Mouse (Mus musculus) midbrain, embryonic 14.5 days (tissue): ENCODE measurements around the gene Ano9. TPM values are rescaled to one million over a fixed set of nuclear protein-coding genes. Genes with fewer than 3 reads are reported as not detected.

Experiments used
- ATAC-seq: fragments of 200-750 bp; cut with Nextera tagmentation; 2 replicates; pipeline ENCODE4 v1.8.0; 2017; ENCODE audit warnings: moderate number of reproducible peaks, moderate library complexity; ENCODE audit not compliant: low FRiP score, low TSS enrichment
- DNase-seq: peaks from one replicate; pipeline ENCODE4 v3.0.0-alpha.2; 2015
- H3K27ac ChIP-seq: fragments of 300-500 bp; sonication (generic); replicated peaks from 2 replicates; pipeline ENCODE4 v1.5.1; 2014; ENCODE audit warnings: mild to moderate bottlenecking, low read depth, low read length, moderate library complexity
- H3K27me3 ChIP-seq: fragments of 300-500 bp; sonication (generic); 2 replicates; pipeline ENCODE4 v1.6.1; 2014; ENCODE audit warnings: low read length, control low read depth, mixed read lengths; ENCODE audit not compliant: control insufficient read depth, insufficient read depth
- H3K36me3 ChIP-seq: fragments of 300-500 bp; sonication (generic); 2 replicates; pipeline ENCODE4 v1.6.1; 2014; ENCODE audit warnings: low read length, control low read depth; ENCODE audit not compliant: control insufficient read depth, insufficient read depth
- H3K4me1 ChIP-seq: fragments of 300-500 bp; sonication (generic); 2 replicates; pipeline ENCODE4 v1.6.1; 2014; ENCODE audit warnings: mild to moderate bottlenecking, antibody characterized with exemption, low read length, control low read depth; ENCODE audit not compliant: control insufficient read depth, insufficient read depth
- H3K4me2 ChIP-seq: fragments of 300-500 bp; sonication (generic); 2 replicates; pipeline ENCODE4 v1.6.1; 2014; ENCODE audit warnings: mild to moderate bottlenecking, low read length, moderate library complexity
- H3K4me3 ChIP-seq: fragments of 300-500 bp; sonication (generic); replicated peaks from 2 replicates; pipeline ENCODE4 v1.5.1; 2014; ENCODE audit warnings: low read depth, low read length
- H3K9ac ChIP-seq: fragments of 300-500 bp; sonication (generic); replicated peaks from 2 replicates; pipeline ENCODE4 v1.6.1; 2014; ENCODE audit warnings: mild to moderate bottlenecking, low read length, moderate library complexity
- H3K9me3 ChIP-seq: fragments of 300-500 bp; sonication (generic); 2 replicates; pipeline ENCODE4 v1.6.1; 2016; ENCODE audit warnings: low read length, control low read depth, mixed read lengths; ENCODE audit not compliant: control insufficient read depth
- WGBS: fragments of 180-500 bp; shearing (Covaris S2); extraction: QIAGEN DNeasy Blood & Tissue Kit; methylation state at CpG from one replicate; pipeline ENCODE4 v1.1.7; 2014; 5-methylcytosine and 5-hydroxymethylcytosine counted together
- polyA plus RNA-seq: library from polyadenylated mRNA; unstranded; fragments of >200 nt; fragmentation: Nextera tagmentation; extraction: Ambion mirVana; gene quantifications from 2 replicates; pipeline ENCODE4 v1.2.1, GENCODE M21; 2014

The Ano9 gene
- polyA plus RNA-seq, 1 experiment from 2014 or later: 0.14 TPM

- H3K4me2 ChIP-seq: no peak overlapping the region
- H3K36me3 ChIP-seq: no peaks in the 10 kb centered on the region
- H3K4me1 ChIP-seq: 0 out of 2 replicates have a peak, but pooled peaks cover 5% of the 10 kb centered on the region
- no peak overlapping the region for H3K4me3 ChIP-seq
- H3K27me3 ChIP-seq: peaks cover 13% of the 10 kb centered on the region
- DNase-seq: no peak
- ATAC-seq: no peak
- no peak overlapping the region for H3K27ac ChIP-seq
- WGBS: 65% methylated on average over 15 of the region's 15 CpGs
- H3K9ac ChIP-seq: no peak overlapping the region
- no peaks in the 10 kb centered on the region for H3K9me3 ChIP-seq
These were observed 23.0 kb downstream of the Ano9 start for GRCm38 (mm10) chr7:141094487-141095205.

GRCm38 (mm10) chr7:141093950-141094349 is 23.7 kb downstream of the Ano9 start:
- ATAC-seq: no peak
- no peak for DNase-seq
- WGBS: 85% methylated on average over 6 of the region's 6 CpGs
- 0 out of 2 replicates have a peak, but pooled peaks cover 7% of the 10 kb centered on the region for H3K27me3 ChIP-seq
- no peaks in the 10 kb centered on the region for H3K36me3 ChIP-seq
- H3K4me2 ChIP-seq: no peak overlapping the region
- H3K9me3 ChIP-seq: no peaks in the 10 kb centered on the region
- H3K4me3 ChIP-seq: no peak overlapping the region
- H3K9ac ChIP-seq: no peak overlapping the region
- H3K4me1 ChIP-seq: 0 out of 2 replicates have a peak, but pooled peaks cover 5% of the 10 kb centered on the region
- H3K27ac ChIP-seq: no peak overlapping the region

DNA sequence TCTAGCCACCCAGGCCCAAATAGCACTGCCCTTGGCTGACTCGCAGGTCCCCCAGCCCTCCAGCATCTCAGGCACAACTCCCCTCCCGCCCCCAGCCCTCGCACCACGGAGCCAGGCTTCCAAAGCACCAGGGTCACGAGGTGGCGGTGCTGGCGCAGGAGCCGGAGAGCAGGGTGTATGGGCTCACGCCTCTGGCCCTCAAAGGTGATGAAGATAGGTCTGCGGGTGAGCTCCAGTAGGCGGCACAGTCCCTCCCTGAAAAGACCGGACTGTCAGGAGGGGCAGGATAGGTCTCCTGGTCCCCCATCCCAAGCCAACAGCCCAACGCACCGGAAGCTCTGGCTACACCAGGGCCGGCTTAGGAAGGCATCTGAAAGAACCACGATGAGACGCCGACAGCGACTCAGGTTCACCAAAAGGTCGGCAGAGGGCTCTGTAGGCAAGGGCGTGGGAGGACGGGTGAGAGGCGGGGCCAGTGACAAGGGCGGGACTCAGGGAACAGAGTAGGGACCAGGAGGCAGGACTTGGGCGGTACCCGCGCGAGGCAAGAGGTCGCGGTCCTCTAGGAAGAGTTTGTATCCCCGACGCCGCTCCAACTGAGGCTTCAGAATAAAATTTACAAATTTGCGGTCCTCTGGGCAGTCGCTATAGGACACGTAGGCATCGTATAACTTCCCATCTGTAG is 25.4 kb downstream of the Ano9 start:
- Histone ChIP-seq H3K9ac (no peak overlapping the region), H3K4me1 (0 out of 2 replicates have a peak, but pooled peaks cover 5% of the 10 kb centered on the region), H3K27me3 (peaks cover 11% of the 10 kb centered on the region), H3K27ac (no peak overlapping the region), H3K9me3 (no peaks in the 10 kb centered on the region), H3K4me2 (peak overlapping the region; percentile 41), H3K4me3 (no peak overlapping the region), H3K36me3 (no peaks in the 10 kb centered on the region)
- ATAC-seq (peak; percentile 72), DNase-seq (peak; percentile 75)
- 5% methylated on average over 37 of the region's 37 CpGs for WGBS

DNA sequence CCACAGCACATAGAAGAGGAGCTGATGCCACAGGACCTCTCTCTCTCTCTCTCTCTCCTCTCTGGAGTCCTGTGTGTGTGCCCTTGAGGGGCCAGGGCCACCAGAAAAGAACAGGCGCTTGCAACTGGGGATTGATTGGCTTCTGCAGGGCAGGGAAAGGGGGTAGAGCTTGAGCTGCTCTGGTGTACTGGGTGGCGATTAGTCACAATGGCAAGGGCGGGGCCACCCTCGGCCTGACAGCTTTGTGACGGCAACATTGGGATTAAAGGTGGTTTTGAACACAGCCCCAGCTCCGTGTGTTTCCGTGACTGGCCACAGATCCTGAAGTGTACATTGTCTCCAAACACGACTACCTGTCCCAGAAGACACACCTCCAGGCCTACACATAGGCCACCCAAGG is 27.4 kb downstream of the Ano9 start:
- WGBS: 58% methylated on average over 8 of the region's 8 CpGs
- Histone ChIP-seq H3K27ac (no peak overlapping the region), H3K4me2 (no peak overlapping the region), H3K4me3 (no peak overlapping the region), H3K9me3 (no peaks in the 10 kb centered on the region), H3K9ac (no peak overlapping the region), H3K27me3 (peaks cover 11% of the 10 kb centered on the region), H3K4me1 (0 out of 2 replicates have a peak, but pooled peaks cover 5% of the 10 kb centered on the region), H3K36me3 (no peaks in the 10 kb centered on the region)
- no peak for DNase-seq
- no peak for ATAC-seq

DNA sequence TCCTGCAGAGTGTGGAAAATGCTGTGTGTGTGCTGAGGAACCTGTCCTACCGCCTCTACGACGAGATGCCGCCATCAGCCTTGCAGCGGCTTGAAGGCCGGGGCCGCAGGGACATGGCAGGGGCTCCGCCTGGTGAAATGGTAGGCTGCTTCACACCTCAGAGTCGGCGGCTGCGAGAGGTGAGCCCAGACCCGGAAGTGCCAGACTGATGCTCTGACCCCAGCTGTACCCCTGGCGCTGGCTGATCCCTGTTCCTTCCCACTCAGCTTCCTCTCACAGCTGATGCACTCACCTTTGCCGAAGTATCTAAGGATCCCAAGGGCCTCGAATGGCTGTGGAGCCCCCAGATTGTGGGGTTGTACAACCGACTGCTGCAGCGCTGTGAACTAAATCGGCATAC is 29.1 kb downstream of the Ano9 start:
- Histone ChIP-seq H3K27me3 (peaks cover 11% of the 10 kb centered on the region), H3K9ac (no peak overlapping the region), H3K9me3 (no peaks in the 10 kb centered on the region), H3K4me2 (peak overlapping the region; percentile 6; the same call in 1 of the 2 replicates), H3K4me3 (no peak overlapping the region), H3K27ac (no peak overlapping the region), H3K36me3 (no peaks in the 10 kb centered on the region), H3K4me1 (0 out of 2 replicates have a peak, but pooled peaks cover 5% of the 10 kb centered on the region)
- DNase-seq: no peak
- WGBS: 24% methylated on average over 18 of the region's 18 CpGs
- ATAC-seq: no peak

DNA sequence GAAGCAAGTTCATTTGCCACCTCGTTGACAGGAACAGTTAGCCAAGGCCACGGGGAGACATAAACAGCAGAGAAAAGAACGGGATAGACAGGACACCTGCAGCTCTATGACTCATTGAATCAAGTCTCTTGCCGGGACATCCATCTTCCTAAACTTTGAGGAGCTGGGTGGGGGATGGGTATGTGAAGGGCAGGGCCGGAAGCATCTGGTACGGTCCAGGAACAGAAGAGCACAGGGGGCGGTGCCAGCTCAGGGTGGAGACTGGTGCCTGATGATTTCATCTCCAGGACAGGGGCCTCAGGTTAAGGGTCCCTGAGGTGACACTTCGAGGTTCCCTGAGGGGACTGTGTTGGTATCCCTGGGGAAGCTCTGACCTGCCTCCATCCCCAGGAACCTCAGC is 29.7 kb downstream of the Ano9 start:
- H3K4me1 ChIP-seq: 0 out of 2 replicates have a peak, but pooled peaks cover 5% of the 10 kb centered on the region
- no peak overlapping the region for H3K4me2 ChIP-seq
- H3K27ac ChIP-seq: no peak overlapping the region
- no peak overlapping the region for H3K9ac ChIP-seq
- peaks cover 11% of the 10 kb centered on the region for H3K27me3 ChIP-seq
- DNase-seq (no peak), ATAC-seq (no peak)
- 47% methylated on average over 8 of the region's 8 CpGs for WGBS
- H3K9me3 ChIP-seq: no peaks in the 10 kb centered on the region
- no peak overlapping the region for H3K4me3 ChIP-seq
- H3K36me3 ChIP-seq: no peaks in the 10 kb centered on the region

DNA sequence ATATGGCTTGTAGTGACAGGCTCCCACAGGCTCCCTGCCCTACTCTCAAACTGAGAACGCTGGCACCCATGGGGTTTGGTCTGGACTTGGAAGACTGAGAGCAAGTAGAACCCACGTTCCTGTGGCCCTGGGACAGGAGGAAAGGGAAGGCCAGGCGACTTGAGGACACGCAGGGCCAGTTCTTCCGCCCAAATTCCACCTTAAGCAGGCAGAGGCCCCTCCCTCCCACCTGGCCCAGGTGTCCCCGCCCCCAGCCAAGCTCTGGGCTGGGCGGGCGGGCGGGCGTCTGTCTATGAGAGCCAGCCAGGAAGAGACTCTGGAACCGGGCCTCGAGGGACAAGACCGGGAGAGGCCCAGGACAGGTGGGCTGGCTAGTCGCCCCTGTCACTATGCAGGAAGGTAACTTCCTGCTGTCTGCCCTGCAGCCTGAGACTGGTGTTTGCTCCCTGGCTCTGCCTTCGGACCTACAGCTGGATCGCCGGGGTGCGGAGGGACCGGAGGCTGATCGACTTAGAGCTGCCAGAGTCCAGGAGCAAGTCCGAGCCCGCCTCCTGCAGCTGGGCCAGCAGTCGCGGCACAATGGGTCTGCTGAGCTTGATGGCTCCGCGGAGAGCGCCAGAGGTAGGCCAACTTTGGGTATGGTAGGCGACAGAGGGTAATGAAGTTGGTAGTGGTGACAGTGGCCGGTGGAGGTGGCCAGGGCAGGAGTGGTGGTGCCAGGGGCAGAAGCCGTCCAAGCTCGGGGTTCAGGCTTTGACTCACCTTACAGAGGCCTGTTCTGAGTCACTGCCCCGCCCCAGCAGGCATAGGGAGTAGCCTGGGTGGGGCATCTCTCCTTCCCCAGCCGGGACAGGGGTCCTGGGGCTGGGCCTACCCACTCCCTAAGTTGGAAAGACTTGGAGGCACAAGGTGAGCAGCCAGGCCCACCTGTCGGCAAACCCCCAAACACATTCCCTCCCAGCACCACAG is 37.8 kb downstream of the Ano9 start:
- ATAC-seq (no peak), DNase-seq (no peak)
- H3K27me3 ChIP-seq: no peaks in the 10 kb centered on the region
- H3K4me3 ChIP-seq: no peak overlapping the region
- H3K36me3 ChIP-seq: no peaks in the 10 kb centered on the region
- no peaks in the 10 kb centered on the region for H3K9me3 ChIP-seq
- 28% methylated on average over 34 of the region's 34 CpGs for WGBS
- no peak overlapping the region for H3K4me2 ChIP-seq
- no peaks in the 10 kb centered on the region for H3K4me1 ChIP-seq
- no peak overlapping the region for H3K9ac ChIP-seq
- no peak overlapping the region for H3K27ac ChIP-seq

- Histone ChIP-seq H3K9me3 (no peaks in the 10 kb centered on the region), H3K9ac (no peak overlapping the region), H3K27me3 (no peaks in the 10 kb centered on the region), H3K36me3 (no peaks in the 10 kb centered on the region), H3K4me1 (no peaks in the 10 kb centered on the region), H3K4me3 (no peak overlapping the region), H3K27ac (no peak overlapping the region), H3K4me2 (no peak overlapping the region)
- no peak for DNase-seq
- ATAC-seq: no peak
- WGBS: 77% methylated on average over 4 of the region's 4 CpGs
These were observed 38.7 kb downstream of the Ano9 start for GRCm38 (mm10) chr7:141078876-141079275.
